Mouse (Mus musculus): ENCODE results near the gene Stk11ip.

GRCm38 (mm10) chr1:75490785-75491551, 30.4 kb upstream of the Stk11ip start:
- TF ChIP-seq CTCF (IDR thresholded peaks at IDR 0.05; ENCODE audit: borderline replicate concordance, insufficient read depth, low read depth, low read length) (no peak), POLR2A (IDR thresholded peaks at IDR 0.05; ENCODE audit: borderline replicate concordance, insufficient read depth, low read length) (no peak)
